Mouse (Mus musculus): ENCODE data around the gene Psmf1.

The Psmf1 gene

GRCm38 (mm10) chr2:151743845-151744244 is at the start of gene Psmf1:
Gene Psmf1 (minus strand): TSS chr2:151744186.
- DNase-seq (ENCODE audit: low spot score in 2 of 2) = no peak

- no peak for DNase-seq (ENCODE audit: low spot score in 2 of 2)
Observed at GRCm38 (mm10) chr2:151791156-151791555, 47.2 kb upstream of the Psmf1 start.

- no peak for DNase-seq (ENCODE audit: low spot score in 2 of 2)
Observed at GRCm38 (mm10) chr2:151790169-151790568, 46.2 kb upstream of the Psmf1 start.

GRCm38 (mm10) chr2:151788221-151788977 is 44.4 kb upstream of the Psmf1 start:
- DNase-seq (ENCODE audit: low spot score in 2 of 2) = no peak

- no peak for DNase-seq (ENCODE audit: low spot score in 2 of 2)
Observed at GRCm38 (mm10) chr2:151783493-151783892, 39.5 kb upstream of the Psmf1 start.

- no peak for DNase-seq (ENCODE audit: low spot score in 2 of 2)
Observed at GRCm38 (mm10) chr2:151777366-151777765, 33.4 kb upstream of the Psmf1 start.

- DNase-seq (ENCODE audit: low spot score in 2 of 2) = peak in 1 of 2 experiments; percentile 8
Observed at GRCm38 (mm10) chr2:151773476-151773875, 29.5 kb upstream of the Psmf1 start.

GRCm38 (mm10) chr2:151772169-151772568 is 28.2 kb upstream of the Psmf1 start:
- DNase-seq (ENCODE audit: low spot score in 2 of 2) = no peak

- DNase-seq (ENCODE audit: low spot score in 2 of 2) = no peak
Observed at GRCm38 (mm10) chr2:151764557-151764956, 20.6 kb upstream of the Psmf1 start.

- DNase-seq (ENCODE audit: low spot score in 2 of 2) = no peak
Observed at GRCm38 (mm10) chr2:151758806-151759353, 14.9 kb upstream of the Psmf1 start.

- DNase-seq (ENCODE audit: low spot score in 2 of 2) = no peak
Observed at GRCm38 (mm10) chr2:151757451-151757850, 13.5 kb upstream of the Psmf1 start.

- no peak for DNase-seq (ENCODE audit: low spot score in 2 of 2)
Observed at GRCm38 (mm10) chr2:151756277-151757061, 12.5 kb upstream of the Psmf1 start.

- no peak for DNase-seq (ENCODE audit: low spot score in 2 of 2)
Observed at GRCm38 (mm10) chr2:151751330-151751729, 7.3 kb upstream of the Psmf1 start.

- DNase-seq (ENCODE audit: low spot score in 2 of 2) = peak; percentile 49 to 73
Observed at GRCm38 (mm10) chr2:151747847-151748705, 4.1 kb upstream of the Psmf1 start.

GRCm38 (mm10) chr2:151742850-151743679 is 921 bp downstream of the Psmf1 start:
- DNase-seq (ENCODE audit: low spot score in 2 of 2) = no peak

- DNase-seq (ENCODE audit: low spot score in 2 of 2) = no peak
Observed at GRCm38 (mm10) chr2:151742084-151742483, 1.9 kb downstream of the Psmf1 start.

GRCm38 (mm10) chr2:151740741-151741526 is 3.1 kb downstream of the Psmf1 start:
- peak; percentile 81 to 89 for DNase-seq (ENCODE audit: low spot score in 2 of 2)

GRCm38 (mm10) chr2:151739505-151739904 is 4.5 kb downstream of the Psmf1 start:
- DNase-seq (ENCODE audit: low spot score in 2 of 2) = no peak

- DNase-seq (ENCODE audit: low spot score in 2 of 2) = no peak
Observed at GRCm38 (mm10) chr2:151739081-151739480, 4.9 kb downstream of the Psmf1 start.

GRCm38 (mm10) chr2:151738460-151738859 is 5.5 kb downstream of the Psmf1 start:
- DNase-seq (ENCODE audit: low spot score in 2 of 2) = no peak
